Mouse (Mus musculus): ENCODE measurements around the gene Phf21b. TPM values are rescaled to one million over a fixed set of nuclear protein-coding genes. Genes with fewer than 3 reads are reported as not detected.

The Phf21b gene
- total and polyA plus RNA-seq, 2 experiments from 2014 or later, result 2.7 to 20.0 TPM

- no peaks in the 10 kb centered on the region for H3K36me3 ChIP-seq (ENCODE audit: insufficient read depth)
- H3K27ac ChIP-seq (ENCODE audit: low read depth, low read length), result peak overlapping the region; percentile 45; the same call in 1 of the 2 replicates
- no peak for TF ChIP-seq CTCF (IDR thresholded peaks at IDR 0.05; ENCODE audit: low read depth)
- ATAC-seq (peak; percentile 59), DNase-seq (no peak)
- no peaks in the 10 kb centered on the region for H3K9me3 ChIP-seq (ENCODE audit: low read length)
- no peaks in the 10 kb centered on the region for H3K27me3 ChIP-seq (ENCODE audit: insufficient read depth, low read length)
- WGBS, result 47% methylated on average over 12 of the region's 12 CpGs
- H3K4me1 ChIP-seq (ENCODE audit: insufficient read depth), result peaks cover 12% of the 10 kb centered on the region; the same call in 1 of the 2 replicates
- no peak overlapping the region for H3K9ac ChIP-seq
- H3K4me3 ChIP-seq (ENCODE audit: low read depth, low read length), result no peak overlapping the region
- H3K4me2 ChIP-seq (ENCODE audit: low read depth), result no peak overlapping the region
Measured at GRCm38 (mm10) chr15:84828603-84829002, 27.2 kb downstream of the Phf21b start.

- H3K4me2 ChIP-seq (ENCODE audit: low read depth), result no peak overlapping the region
- 93% methylated on average over 4 of the region's 4 CpGs for WGBS
- no peak overlapping the region for H3K27ac ChIP-seq (ENCODE audit: low read depth, low read length)
- TF ChIP-seq CTCF (IDR thresholded peaks at IDR 0.05; ENCODE audit: low read depth), result no peak
- no peak overlapping the region for H3K9ac ChIP-seq
- H3K4me1 ChIP-seq (ENCODE audit: insufficient read depth), result 0 out of 2 replicates have a peak, but pooled peaks cover 4% of the 10 kb centered on the region
- H3K9me3 ChIP-seq (ENCODE audit: low read length), result no peaks in the 10 kb centered on the region
- H3K27me3 ChIP-seq (ENCODE audit: insufficient read depth, low read length), result no peaks in the 10 kb centered on the region
- DNase-seq (no peak), ATAC-seq (no peak)
- H3K36me3 ChIP-seq (ENCODE audit: insufficient read depth), result no peaks in the 10 kb centered on the region
- no peak overlapping the region for H3K4me3 ChIP-seq (ENCODE audit: low read depth, low read length)
Measured at GRCm38 (mm10) chr15:84823086-84823485, 32.8 kb downstream of the Phf21b start.

- Histone ChIP-seq H3K27me3 (ENCODE audit: insufficient read depth, low read length) (no peaks in the 10 kb centered on the region), H3K36me3 (ENCODE audit: insufficient read depth) (no peaks in the 10 kb centered on the region)
- WGBS, result 65% methylated on average over 4 of the region's 4 CpGs
Measured at GRCm38 (mm10) chr15:84820811-84821210, 35.0 kb downstream of the Phf21b start.

GRCm38 (mm10) chr15:84818284-84818683 lies 37.6 kb downstream of the Phf21b start:
- Histone ChIP-seq H3K4me1 (ENCODE audit: insufficient read depth) (peaks cover 12% of the 10 kb centered on the region; the same call in 1 of the 2 replicates), H3K27ac (ENCODE audit: low read depth, low read length) (no peak overlapping the region), H3K9ac (no peak overlapping the region), H3K36me3 (ENCODE audit: insufficient read depth) (no peaks in the 10 kb centered on the region), H3K4me3 (ENCODE audit: low read depth, low read length) (no peak overlapping the region), H3K27me3 (ENCODE audit: insufficient read depth, low read length) (no peaks in the 10 kb centered on the region), H3K4me2 (ENCODE audit: low read depth) (no peak overlapping the region), H3K9me3 (ENCODE audit: low read length) (no peaks in the 10 kb centered on the region)
- no peak for DNase-seq
- no peak for ATAC-seq
- WGBS, result 21% methylated on average over 11 of the region's 11 CpGs
- TF ChIP-seq CTCF (IDR thresholded peaks at IDR 0.05; ENCODE audit: low read depth), result no peak

More at GRCm38 (mm10) chr15:84820811-84821210, 35.0 kb downstream of the Phf21b start:
- no peaks in the 10 kb centered on the region for H3K9me3 ChIP-seq (ENCODE audit: low read length)
- H3K27ac ChIP-seq (ENCODE audit: low read depth, low read length), result no peak overlapping the region
- no peak for TF ChIP-seq CTCF (IDR thresholded peaks at IDR 0.05; ENCODE audit: low read depth)
- H3K9ac ChIP-seq, result no peak overlapping the region
- H3K4me2 ChIP-seq (ENCODE audit: low read depth), result no peak overlapping the region
- ATAC-seq (no peak), DNase-seq (no peak)
- 0 out of 2 replicates have a peak, but pooled peaks cover 4% of the 10 kb centered on the region for H3K4me1 ChIP-seq (ENCODE audit: insufficient read depth)
- no peak overlapping the region for H3K4me3 ChIP-seq (ENCODE audit: low read depth, low read length)

- no peak overlapping the region for H3K4me2 ChIP-seq (ENCODE audit: low read depth)
- 34% methylated on average over 3 of the region's 3 CpGs for WGBS
- ATAC-seq, result no peak
- no peaks in the 10 kb centered on the region for H3K36me3 ChIP-seq (ENCODE audit: insufficient read depth)
- H3K4me3 ChIP-seq (ENCODE audit: low read depth, low read length), result no peak overlapping the region
- no peak for DNase-seq
- H3K27ac ChIP-seq (ENCODE audit: low read depth, low read length), result no peak overlapping the region
- no peak overlapping the region for H3K9ac ChIP-seq
- H3K4me1 ChIP-seq (ENCODE audit: insufficient read depth), result peaks cover 19% of the 10 kb centered on the region; the same call in 1 of the 2 replicates
- no peak for TF ChIP-seq CTCF (IDR thresholded peaks at IDR 0.05; ENCODE audit: low read depth)
- H3K9me3 ChIP-seq (ENCODE audit: low read length), result no peaks in the 10 kb centered on the region
- no peaks in the 10 kb centered on the region for H3K27me3 ChIP-seq (ENCODE audit: insufficient read depth, low read length)
Measured at GRCm38 (mm10) chr15:84817589-84817988, 38.3 kb downstream of the Phf21b start.

- H3K9ac ChIP-seq, result no peak overlapping the region
- no peaks in the 10 kb centered on the region for H3K36me3 ChIP-seq (ENCODE audit: insufficient read depth)
- TF ChIP-seq CTCF (IDR thresholded peaks at IDR 0.05; ENCODE audit: low read depth), result no peak
- no peaks in the 10 kb centered on the region for H3K27me3 ChIP-seq (ENCODE audit: insufficient read depth, low read length)
- H3K9me3 ChIP-seq (ENCODE audit: low read length), result no peaks in the 10 kb centered on the region
- WGBS, result 19% methylated on average over 4 of the region's 4 CpGs
- DNase-seq (peak; percentile 57), ATAC-seq (peak; percentile 72)
- peaks cover 26% of the 10 kb centered on the region; the same call in 1 of the 2 replicates for H3K4me1 ChIP-seq (ENCODE audit: insufficient read depth)
- peak overlapping the region; percentile 54 for H3K27ac ChIP-seq (ENCODE audit: low read depth, low read length)
- no peak overlapping the region for H3K4me3 ChIP-seq (ENCODE audit: low read depth, low read length)
- no peak overlapping the region for H3K4me2 ChIP-seq (ENCODE audit: low read depth)
Measured at GRCm38 (mm10) chr15:84815171-84815570, 40.7 kb downstream of the Phf21b start.

GRCm38 (mm10) chr15:84812831-84813357 lies 43.0 kb downstream of the Phf21b start:
- Histone ChIP-seq H3K27ac (ENCODE audit: low read depth, low read length) (peak overlapping the region; percentile 29; the same call in 1 of the 2 replicates), H3K4me3 (ENCODE audit: low read depth, low read length) (no peak overlapping the region), H3K4me2 (ENCODE audit: low read depth) (peak overlapping the region; percentile 6; the same call in 1 of the 2 replicates), H3K9ac (no peak overlapping the region), H3K4me1 (ENCODE audit: insufficient read depth) (peaks cover 22% of the 10 kb centered on the region; the same call in 1 of the 2 replicates), H3K9me3 (ENCODE audit: low read length) (no peaks in the 10 kb centered on the region), H3K27me3 (ENCODE audit: insufficient read depth, low read length) (no peaks in the 10 kb centered on the region), H3K36me3 (ENCODE audit: insufficient read depth) (no peaks in the 10 kb centered on the region)
- ATAC-seq (peak; percentile 73), DNase-seq (peak; percentile 64)
- WGBS, result 16% methylated on average over 11 of the region's 11 CpGs
- no peak for TF ChIP-seq CTCF (IDR thresholded peaks at IDR 0.05; ENCODE audit: low read depth)

All from forebrain, postnatal 0 days (tissue).